Mouse (Mus musculus) brown adipose tissue, adult 24 weeks (tissue): ENCODE results near the gene Olfr160. TPM values are rescaled to one million over a fixed set of nuclear protein-coding genes. Genes with fewer than 3 reads are reported as not detected.

Source experiments
- H3K27ac ChIP-seq: fragments of 200-500 bp; replicated peaks from 2 replicates; pipeline ENCODE4 v1.5.1; 2012; ENCODE audit warnings: low read depth, mild to moderate bottlenecking, low read length
- H3K4me1 ChIP-seq: fragments of 200-500 bp; 2 replicates; pipeline ENCODE4 v1.6.1; 2012; ENCODE audit warnings: low read length, mixed read lengths; ENCODE audit not compliant: control insufficient read depth, insufficient read depth, insufficient read length
- H3K4me3 ChIP-seq: fragments of 200-500 bp; 2 replicates; pipeline ENCODE4 v1.5.1; 2012; ENCODE audit warnings: low read depth, mild to moderate bottlenecking, low read length, moderate library complexity; ENCODE audit not compliant: insufficient read depth
- polyA plus RNA-seq: library from polyadenylated mRNA; stranded (reverse); fragments of >200 nt; gene quantifications from 2 replicates; pipeline ENCODE4 v1.2.4, GENCODE M21; 2012; ENCODE audit not compliant: missing spikeins, insufficient read depth, insufficient read length

The Olfr160 gene
- not detected in 2 replicates for polyA plus RNA-seq

- Histone ChIP-seq H3K4me1 (no peaks in the 10 kb centered on the region), H3K4me3 (no peak within 1 kb of the TSS), H3K27ac (no peak within 1 kb of the TSS)
Measured at GRCm38 (mm10) chr9:37716150-37716549, at the start of gene Olfr160. Gene Olfr160 (minus strand): TSS chr9:37716250.

GRCm38 (mm10) chr9:37762541-37762940 lies 46.5 kb upstream of the Olfr160 start:
- H3K4me3 ChIP-seq, result no peak overlapping the region
- H3K4me1 ChIP-seq, result no peaks in the 10 kb centered on the region
- H3K27ac ChIP-seq, result no peak overlapping the region

- Histone ChIP-seq H3K27ac (no peak overlapping the region), H3K4me1 (no peaks in the 10 kb centered on the region), H3K4me3 (no peak overlapping the region)
Measured at GRCm38 (mm10) chr9:37761728-37762127, 45.7 kb upstream of the Olfr160 start.

DNA sequence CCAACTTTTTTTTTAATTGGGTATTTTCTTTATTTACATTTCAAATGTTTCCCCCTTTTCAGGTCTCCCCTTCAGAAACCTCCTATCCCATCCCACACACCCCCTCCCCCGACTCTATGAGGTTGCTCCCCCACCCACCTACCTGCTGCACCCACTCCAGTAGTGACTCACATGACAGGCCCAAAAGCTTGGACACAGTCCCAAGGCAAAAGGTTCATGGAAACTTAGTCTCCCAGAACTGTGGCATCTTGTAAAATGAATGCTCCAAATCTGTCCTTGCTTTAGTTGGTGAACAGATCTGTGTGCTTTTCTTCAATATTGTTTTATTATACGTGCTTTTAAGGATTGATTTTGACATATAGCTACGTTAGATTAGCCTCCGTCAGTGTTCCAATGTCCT lies 36.0 kb upstream of the Olfr160 start:
- H3K4me1 ChIP-seq, result no peaks in the 10 kb centered on the region
- no peak overlapping the region for H3K27ac ChIP-seq
- H3K4me3 ChIP-seq, result no peak overlapping the region

- Histone ChIP-seq H3K4me3 (no peak overlapping the region), H3K27ac (no peak overlapping the region), H3K4me1 (no peaks in the 10 kb centered on the region)
Measured at GRCm38 (mm10) chr9:37751467-37751866, 35.4 kb upstream of the Olfr160 start.

DNA sequence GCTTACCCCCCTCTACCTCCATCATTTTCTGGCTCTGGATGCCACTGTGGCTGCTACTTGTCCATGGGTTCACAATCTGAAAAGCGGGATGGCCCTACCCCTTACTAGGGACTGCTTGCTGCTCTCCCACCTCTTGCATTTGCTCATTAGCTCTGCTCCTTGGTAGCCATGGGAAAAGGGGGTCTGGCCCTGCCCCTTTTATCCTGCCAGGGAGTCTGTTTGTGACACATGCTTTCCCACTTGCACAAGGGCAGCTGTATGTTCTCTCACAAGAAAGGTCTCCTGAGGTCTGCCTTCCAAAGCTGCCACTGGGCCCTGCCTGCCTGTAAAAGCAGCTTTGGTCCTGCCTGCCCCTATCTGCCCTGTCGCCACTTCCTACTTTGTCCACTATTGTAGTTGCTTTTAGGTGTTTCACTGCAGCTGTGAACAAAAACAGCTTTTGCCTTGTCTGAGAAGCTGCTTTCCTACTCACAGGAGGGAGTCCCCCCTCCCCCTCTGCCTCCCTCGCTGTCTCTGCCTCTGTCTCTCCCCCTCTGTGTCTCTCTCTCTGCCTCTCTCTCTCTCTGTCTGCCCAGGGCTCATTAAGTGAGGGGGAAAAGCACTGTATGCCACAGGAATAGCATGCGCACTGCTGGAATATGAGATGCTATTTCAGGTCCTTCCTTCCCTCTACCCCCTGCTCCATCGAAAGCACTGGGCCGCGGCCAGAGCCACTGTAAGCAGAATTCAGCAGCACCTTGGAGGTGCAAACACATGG lies 34.4 kb upstream of the Olfr160 start:
- no peak overlapping the region for H3K27ac ChIP-seq
- no peaks in the 10 kb centered on the region for H3K4me1 ChIP-seq
- H3K4me3 ChIP-seq, result no peak overlapping the region

GRCm38 (mm10) chr9:37744806-37745205 lies 28.8 kb upstream of the Olfr160 start, which contains the start of gene Olfr874:
Gene Olfr874 (plus strand): TSS chr9:37745106.
- Histone ChIP-seq H3K4me3 (no peak within 1 kb of the TSS), H3K27ac (no peak within 1 kb of the TSS), H3K4me1 (no peaks in the 10 kb centered on the region)

GRCm38 (mm10) chr9:37734310-37734709 lies 18.3 kb upstream of the Olfr160 start:
- Histone ChIP-seq H3K27ac (no peak overlapping the region), H3K4me3 (no peak overlapping the region), H3K4me1 (no peaks in the 10 kb centered on the region)

DNA sequence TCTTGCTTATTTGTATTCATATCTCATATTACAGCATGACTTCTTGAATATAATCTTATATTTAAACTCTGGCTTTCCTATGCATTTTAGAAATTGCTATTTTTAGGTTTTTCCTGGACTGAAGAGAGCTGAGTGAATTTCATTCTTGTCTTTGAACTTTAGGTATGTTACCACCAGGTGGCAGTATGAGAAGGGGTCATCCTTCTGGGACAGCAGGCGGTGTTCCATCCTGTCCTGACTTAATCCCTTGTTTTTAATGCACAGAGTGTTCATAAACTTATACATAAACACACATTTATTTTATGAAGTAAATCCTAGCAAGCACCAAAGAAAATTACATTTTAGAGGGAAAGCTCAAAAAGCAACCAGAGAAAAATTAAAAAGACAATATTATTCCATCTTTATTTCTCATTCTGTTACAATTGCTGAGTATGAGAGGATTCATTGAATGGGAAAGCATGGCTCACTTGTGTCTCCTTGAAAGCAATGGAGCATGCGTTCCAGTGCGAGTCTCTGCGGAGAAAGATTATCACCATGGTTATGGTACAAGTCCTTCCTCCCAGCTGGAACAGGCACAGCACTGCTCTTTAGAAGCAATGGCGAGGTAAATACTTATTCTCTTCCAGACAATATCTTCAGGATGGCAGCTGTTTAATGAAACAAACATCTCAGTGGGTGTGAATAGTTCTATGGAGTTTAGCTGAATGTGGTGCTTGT lies 25.9 kb downstream of the Olfr160 start:
- Histone ChIP-seq H3K4me3 (no peak overlapping the region), H3K4me1 (no peaks in the 10 kb centered on the region), H3K27ac (no peak overlapping the region)

DNA sequence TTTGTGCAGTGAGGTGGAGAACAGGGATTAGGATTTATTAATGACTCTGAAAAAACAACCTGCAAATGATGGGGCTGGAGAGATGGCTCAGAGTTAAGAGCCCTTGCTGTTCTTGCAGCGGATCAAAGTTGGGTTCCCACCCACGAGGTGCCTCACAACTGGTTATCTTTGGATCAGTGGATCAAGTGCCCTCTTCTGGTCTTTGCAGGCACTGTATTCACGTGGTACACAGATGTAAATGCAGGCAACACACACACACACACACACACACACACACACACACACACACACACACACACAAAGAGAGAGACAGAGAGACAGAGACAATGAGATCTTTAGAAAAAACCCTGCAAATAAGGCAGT lies 28.1 kb downstream of the Olfr160 start:
- Histone ChIP-seq H3K4me3 (no peak overlapping the region), H3K4me1 (no peaks in the 10 kb centered on the region), H3K27ac (no peak overlapping the region)

GRCm38 (mm10) chr9:37687288-37687940 lies 28.6 kb downstream of the Olfr160 start:
- Histone ChIP-seq H3K27ac (no peak overlapping the region), H3K4me3 (no peak overlapping the region), H3K4me1 (no peaks in the 10 kb centered on the region)

GRCm38 (mm10) chr9:37681123-37681522 lies 34.9 kb downstream of the Olfr160 start:
- Histone ChIP-seq H3K4me3 (no peak overlapping the region), H3K4me1 (no peaks in the 10 kb centered on the region), H3K27ac (no peak overlapping the region)

DNA sequence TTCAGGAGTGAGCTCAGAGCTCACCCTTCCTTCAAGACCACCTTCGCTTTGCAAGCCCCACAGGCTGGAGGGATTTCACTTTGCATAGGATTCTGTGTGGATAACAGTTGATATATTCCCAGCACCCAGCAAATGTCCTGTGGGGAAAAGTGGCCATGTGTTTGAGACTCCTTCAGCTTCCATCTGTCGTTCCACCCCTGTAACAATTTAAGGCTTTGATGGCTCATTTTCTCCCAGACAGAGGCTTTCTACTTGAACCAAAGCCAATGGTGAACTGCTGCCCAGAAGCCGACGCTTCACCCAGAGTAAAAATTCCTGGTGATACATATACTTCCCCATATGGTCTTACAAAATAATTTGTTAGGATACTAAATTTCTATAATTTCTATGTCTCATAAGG lies 40.8 kb downstream of the Olfr160 start:
- no peaks in the 10 kb centered on the region for H3K4me1 ChIP-seq
- no peak overlapping the region for H3K4me3 ChIP-seq

GRCm38 (mm10) chr9:37670261-37670660 lies 45.8 kb downstream of the Olfr160 start:
- Histone ChIP-seq H3K4me3 (no peak overlapping the region), H3K27ac (no peak overlapping the region), H3K4me1 (no peaks in the 10 kb centered on the region)

More for the DNA sequence above, 40.8 kb downstream of the Olfr160 start:
- H3K27ac ChIP-seq, result no peak overlapping the region

DNA sequence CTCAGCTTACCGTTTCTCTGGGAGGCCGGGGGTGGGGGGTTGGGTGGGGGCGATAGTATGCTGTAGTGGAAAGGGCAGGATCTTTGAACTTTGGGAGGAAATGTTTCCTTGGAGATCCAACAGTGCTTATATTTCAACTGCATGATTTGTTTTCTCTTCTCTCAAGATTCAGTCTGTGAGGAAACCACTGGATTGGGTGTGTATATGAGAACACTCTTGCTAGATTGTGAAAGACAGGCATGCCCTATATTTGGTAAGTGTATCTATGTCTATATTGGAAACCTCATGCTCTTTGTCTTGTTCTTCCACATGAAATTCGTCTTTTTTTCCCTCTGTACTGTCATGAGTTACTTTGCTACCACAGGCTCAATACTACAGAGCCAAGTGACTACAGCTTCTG lies 46.4 kb downstream of the Olfr160 start:
- H3K4me3 ChIP-seq, result no peak overlapping the region
- H3K27ac ChIP-seq, result no peak overlapping the region
- H3K4me1 ChIP-seq, result no peaks in the 10 kb centered on the region
